Mouse (Mus musculus) heart, embryonic 14.5 days (tissue): ENCODE data around the gene Tpd52l2. TPM values are rescaled to one million over a fixed set of nuclear protein-coding genes. Genes with fewer than 3 reads are reported as not detected.

ENCODE experiments used
- ATAC-seq: fragments of 200-750 bp; cut with Nextera tagmentation; 2 replicates; pipeline ENCODE4 v1.8.0; 2017; ENCODE audit warnings: low read depth, moderate TSS enrichment; ENCODE audit not compliant: insufficient number of reproducible peaks, insufficient read depth, low FRiP score
- H3K27ac ChIP-seq, 2 experiments: fragments of 200-500 bp in 1 of 2; fragments of 300-500 bp in 1 of 2; sonication (generic) in 1 of 2; replicated peaks in 1 of 2; 2 replicates each; pipeline ENCODE4 v1.5.1; 2012 to 2014; ENCODE audit warnings: low read depth in 2 of 2, low read length in 2 of 2, control low read depth in 1 of 2, mild to moderate bottlenecking in 1 of 2, mixed read lengths in 1 of 2; ENCODE audit not compliant: control insufficient read depth in 1 of 2, insufficient read depth in 1 of 2
- H3K27me3 ChIP-seq: fragments of 300-500 bp; sonication (generic); 2 replicates; pipeline ENCODE4 v1.6.1; 2014; ENCODE audit warnings: mild to moderate bottlenecking, low read length, control low read depth; ENCODE audit not compliant: control insufficient read depth, insufficient read depth
- H3K36me3 ChIP-seq: fragments of 300-500 bp; sonication (generic); 2 replicates; pipeline ENCODE4 v1.6.1; 2014; ENCODE audit warnings: mild to moderate bottlenecking, control low read depth, low read length, mixed read lengths; ENCODE audit not compliant: control insufficient read depth, insufficient read depth
- H3K4me1 ChIP-seq, 2 experiments: fragments of 200-500 bp in 1 of 2; fragments of 300-500 bp in 1 of 2; sonication (generic) in 1 of 2; 2 replicates each; pipeline ENCODE4 v1.6.1; 2012 to 2014; ENCODE audit warnings: low read length in 2 of 2, control low read depth in 1 of 2, mixed read lengths in 1 of 2; ENCODE audit not compliant: control insufficient read depth in 2 of 2, insufficient read depth in 2 of 2
- H3K4me2 ChIP-seq: fragments of 300-500 bp; sonication (generic); 2 replicates; pipeline ENCODE4 v1.6.1; 2014; ENCODE audit warnings: mild to moderate bottlenecking, low read length
- H3K4me3 ChIP-seq, 2 experiments: fragments of 200-500 bp in 1 of 2; fragments of 300-500 bp in 1 of 2; sonication (generic) in 1 of 2; 2 replicates each; pipeline ENCODE4 v1.5.1; 2012 to 2014; ENCODE audit warnings: low read length in 2 of 2, mild to moderate bottlenecking in 2 of 2, control low read depth in 1 of 2, low read depth in 1 of 2, moderate library complexity in 1 of 2; ENCODE audit not compliant: control insufficient read depth in 1 of 2, insufficient read depth in 1 of 2
- H3K9ac ChIP-seq: fragments of 300-500 bp; sonication (generic); 2 replicates; pipeline ENCODE4 v1.6.1; 2014; ENCODE audit warnings: mild to moderate bottlenecking, low read length
- H3K9me3 ChIP-seq: fragments of 300-500 bp; sonication (generic); 2 replicates; pipeline ENCODE4 v1.6.1; 2016; ENCODE audit warnings: low read length, control low read depth; ENCODE audit not compliant: control insufficient read depth
- WGBS: fragments of 180-500 bp; shearing (Covaris S2); extraction: QIAGEN DNeasy Blood & Tissue Kit; methylation state at CpG from one replicate; pipeline ENCODE4 v1.1.7; 2014; 5-methylcytosine and 5-hydroxymethylcytosine counted together
- polyA plus RNA-seq: library from polyadenylated mRNA; unstranded; fragments of >200 nt; fragmentation: Nextera tagmentation; extraction: Ambion mirVana; gene quantifications from 2 replicates; pipeline ENCODE4 v1.2.1, GENCODE M21; 2014

Gene Tpd52l2
- polyA plus RNA-seq = 128 and 139 TPM in 2 replicates

GRCm38 (mm10) chr2:181496831-181497547, at the start of gene Tpd52l2:
Gene Tpd52l2, plus strand, starts transcription at chr2:181497142.
- peak within 1 kb of the TSS; percentile 93 for H3K9ac ChIP-seq
- H3K4me3 ChIP-seq = peak within 1 kb of the TSS; percentile 84 to 95
- H3K27me3 ChIP-seq = no peaks in the 10 kb centered on the region
- H3K9me3 ChIP-seq = no peaks in the 10 kb centered on the region
- H3K27ac ChIP-seq = peak within 1 kb of the TSS; percentile 91 to 96
- peak within 1 kb of the TSS; percentile 91 for H3K4me2 ChIP-seq
- ATAC-seq = peak; percentile 95
- peaks cover 2 to 14% of the 10 kb centered on the region in 2 experiments; a peak in 3 of 4 replicates for H3K4me1 ChIP-seq
- peaks cover 26% of the 10 kb centered on the region for H3K36me3 ChIP-seq
- WGBS = under 1% methylated on average over 46 of the region's 46 CpGs

- Histone ChIP-seq H3K9ac (no peak overlapping the region), H3K27me3 (no peaks in the 10 kb centered on the region), H3K4me3 (no peak overlapping the region), H3K9me3 (no peaks in the 10 kb centered on the region), H3K4me2 (no peak overlapping the region), H3K4me1 (peaks cover 0 to 5% of the 10 kb centered on the region in 2 experiments; a peak in 1 of 4 replicates), H3K36me3 (no peaks in the 10 kb centered on the region), H3K27ac (no peak overlapping the region)
- no peak for ATAC-seq
- 89% methylated on average over 4 of the region's 4 CpGs for WGBS
Measured at GRCm38 (mm10) chr2:181452181-181452580, 44.8 kb upstream of the Tpd52l2 start.

- ATAC-seq = no peak
- H3K4me3 ChIP-seq = no peak overlapping the region
- no peak overlapping the region for H3K27ac ChIP-seq
- H3K9me3 ChIP-seq = no peaks in the 10 kb centered on the region
- no peak overlapping the region for H3K9ac ChIP-seq
- no peaks in the 10 kb centered on the region for H3K27me3 ChIP-seq
- H3K4me1 ChIP-seq = peaks cover 0 to 5% of the 10 kb centered on the region in 2 experiments; a peak in 1 of 4 replicates
- WGBS = 47% methylated on average over 1 of the region's 1 CpGs
- no peak overlapping the region for H3K4me2 ChIP-seq
- no peaks in the 10 kb centered on the region for H3K36me3 ChIP-seq
Measured at GRCm38 (mm10) chr2:181453274-181453673, 43.7 kb upstream of the Tpd52l2 start.

- H3K27me3 ChIP-seq = no peaks in the 10 kb centered on the region
- no peaks in the 10 kb centered on the region for H3K9me3 ChIP-seq
- H3K27ac ChIP-seq = no peak overlapping the region
- H3K4me2 ChIP-seq = no peak overlapping the region
- H3K4me1 ChIP-seq = peaks cover 6 to 15% of the 10 kb centered on the region in 2 experiments; a peak in 2 of 4 replicates
- H3K4me3 ChIP-seq = no peak overlapping the region
- no peaks in the 10 kb centered on the region for H3K36me3 ChIP-seq
- no peak for ATAC-seq
- no peak overlapping the region for H3K9ac ChIP-seq
- WGBS = 43% methylated on average over 2 of the region's 2 CpGs
Measured at GRCm38 (mm10) chr2:181455899-181456298, 41.0 kb upstream of the Tpd52l2 start.

GRCm38 (mm10) chr2:181457831-181458230, 39.1 kb upstream of the Tpd52l2 start:
- H3K27ac ChIP-seq = no peak overlapping the region
- H3K36me3 ChIP-seq = no peaks in the 10 kb centered on the region
- H3K4me3 ChIP-seq = peak overlapping the region; percentile 59 to 75
- no peaks in the 10 kb centered on the region for H3K9me3 ChIP-seq
- WGBS = 7% methylated on average over 15 of the region's 15 CpGs
- ATAC-seq = no peak
- H3K4me2 ChIP-seq = peak overlapping the region; percentile 100
- peak overlapping the region; percentile 85 for H3K9ac ChIP-seq
- no peaks in the 10 kb centered on the region for H3K27me3 ChIP-seq
- H3K4me1 ChIP-seq = peaks cover 9 to 19% of the 10 kb centered on the region in 2 experiments; a peak in 3 of 4 replicates

GRCm38 (mm10) chr2:181458411-181459152, 38.4 kb upstream of the Tpd52l2 start:
- Histone ChIP-seq H3K9me3 (no peaks in the 10 kb centered on the region), H3K36me3 (no peaks in the 10 kb centered on the region), H3K9ac (peak overlapping the region; percentile 85), H3K4me2 (peak overlapping the region; percentile 100), H3K4me3 (peak overlapping the region; percentile 59 to 75), H3K27ac (peak overlapping the region in 1 of 2 experiments; percentile 62; a peak in 3 of 4 replicates), H3K27me3 (no peaks in the 10 kb centered on the region), H3K4me1 (peaks cover 11 to 24% of the 10 kb centered on the region in 2 experiments; a peak in 3 of 4 replicates)
- WGBS = 1% methylated on average over 61 of the region's 72 CpGs
- no peak; the same call in 1 of the 2 replicates for ATAC-seq

- Histone ChIP-seq H3K4me2 (peak within 1 kb of the TSS; percentile 100), H3K36me3 (no peaks in the 10 kb centered on the region), H3K4me3 (peak within 1 kb of the TSS; percentile 67 to 75), H3K27ac (peak within 1 kb of the TSS; percentile 28 to 73), H3K9me3 (no peaks in the 10 kb centered on the region), H3K9ac (peak within 1 kb of the TSS; percentile 85), H3K27me3 (no peaks in the 10 kb centered on the region), H3K4me1 (peaks cover 11 to 24% of the 10 kb centered on the region in 2 experiments; a peak in 3 of 4 replicates)
- WGBS = under 1% methylated on average over 50 of the region's 83 CpGs
- peak; percentile 91 for ATAC-seq
Measured at GRCm38 (mm10) chr2:181459153-181459672, 37.7 kb upstream of the Tpd52l2 start, which contains the start of gene Zbtb46. Gene Zbtb46, minus strand, starts transcription at chr2:181459426.
